Mouse (Mus musculus): Measurements from ENCODE around the gene Coq9.

DNA sequence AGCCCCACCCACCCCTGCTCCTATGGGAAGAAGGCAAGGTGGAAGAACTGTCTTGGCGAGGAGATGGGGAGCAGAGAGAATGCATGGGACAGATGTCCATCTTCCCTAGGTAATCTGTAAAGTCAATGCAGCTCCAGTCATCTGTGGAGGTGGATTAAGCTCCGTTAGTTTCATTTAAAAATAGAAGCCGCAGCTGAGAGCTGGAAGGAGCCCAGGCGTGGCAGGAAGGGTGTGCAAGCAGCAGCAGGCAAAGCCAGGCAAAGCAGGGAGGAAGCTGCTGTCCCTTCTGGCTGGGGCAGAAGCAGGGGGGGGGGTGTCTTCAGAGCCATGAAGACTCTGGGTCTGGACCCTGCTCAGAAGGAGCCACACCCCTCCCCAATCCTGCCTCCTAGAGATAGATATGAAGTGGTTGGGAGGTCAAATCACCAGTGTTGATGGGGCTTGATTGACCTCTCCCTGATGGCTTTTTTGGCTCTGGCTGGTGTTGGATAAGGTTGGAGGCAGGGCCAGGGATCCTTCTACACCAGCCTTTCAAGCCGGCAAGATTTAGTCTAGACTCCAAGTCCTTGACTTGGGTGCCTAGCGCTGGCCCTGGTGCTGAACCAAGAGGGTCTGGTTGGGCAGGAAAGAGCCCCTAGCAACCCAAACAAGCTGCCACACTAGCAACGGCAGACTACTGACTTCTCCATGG is 37.7 kb upstream of the Coq9 start:
- no peak for TF ChIP-seq POLR2A (IDR thresholded peaks at IDR 0.05; ENCODE audit: borderline replicate concordance, control insufficient read depth, low read depth, low read length)
- TF ChIP-seq CTCF (IDR thresholded peaks at IDR 0.05; ENCODE audit: control insufficient read depth, insufficient read depth, low read length) = no peak

Measured in bone marrow, adult 2 months (tissue).